Mouse (Mus musculus) bone marrow macrophage, adult 2 months (primary cell): ENCODE data around the gene Cwf19l1.

Experiments
- CTCF ChIP-seq: IDR thresholded peaks from 2 replicates; pipeline ENCODE4 v1.5.1; 2012; ENCODE audit warnings: low read depth, mild to moderate bottlenecking, low read length, moderate library complexity
- POLR2A ChIP-seq: IDR thresholded peaks from 2 replicates; pipeline ENCODE4 v1.6.1; 2012; ENCODE audit warnings: mild to moderate bottlenecking, low read depth, low read length, borderline replicate concordance

DNA sequence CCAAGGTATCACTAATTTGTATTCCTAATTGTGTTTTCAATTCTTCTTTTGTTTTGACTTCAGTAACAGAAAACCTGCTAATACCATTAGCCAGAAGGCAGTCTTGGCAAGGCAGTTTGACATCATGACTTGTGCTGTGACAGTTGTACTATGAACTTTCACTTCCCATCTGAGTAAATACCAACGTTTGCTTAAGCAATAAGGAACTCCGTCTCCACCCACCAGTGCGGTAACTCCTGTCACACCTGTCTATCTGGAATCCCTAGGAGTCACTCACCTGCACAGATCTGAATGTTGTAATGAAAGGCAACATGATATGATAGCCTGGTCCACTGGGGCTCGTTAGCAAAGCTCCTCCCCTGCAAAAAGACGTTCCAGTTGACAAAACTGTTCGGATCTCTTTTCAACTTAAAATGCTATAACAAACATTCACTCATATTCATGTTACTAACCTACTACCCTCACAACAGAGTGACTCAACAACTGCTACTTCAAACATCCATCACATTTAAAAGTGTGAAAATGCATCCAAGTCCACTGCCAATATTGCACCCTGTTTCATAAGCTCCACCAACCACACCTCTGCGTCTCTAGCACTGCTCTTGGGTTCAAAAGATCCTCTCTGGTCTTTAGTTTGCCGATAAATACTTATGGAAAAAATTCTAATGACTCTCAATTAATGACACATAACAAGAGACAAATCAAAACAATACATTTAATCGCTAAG, 68.2 kb downstream of the Cwf19l1 start:
- TF ChIP-seq POLR2A (no peak), CTCF (no peak)
